Mouse (Mus musculus) gastrocnemius, adult 8-10 months (tissue): ENCODE measurements around the gene Atp2b1. TPM values are rescaled to one million over a fixed set of nuclear protein-coding genes. Genes with fewer than 3 reads are reported as not detected.

ENCODE experiments used
- DNase-seq, 2 experiments: peaks; one replicate each; pipeline ENCODE4 v3.0.0; 2022; ENCODE audit warnings: low spot score in 2 of 2
- total RNA-seq, 4 experiments: library from RNA; stranded (reverse); gene quantifications; 2 replicates each; pipeline ENCODE4 v1.2.4; 2022

The Atp2b1 gene
- total RNA-seq, 4 experiments from 2014 or later, result 61.9 to 75.9 (median 73.7) TPM

- DNase-seq, result no peak
These were observed 115.6 kb downstream of the Atp2b1 start for GRCm38 (mm10) chr10:99029844-99030243.

- no peak for DNase-seq
These were observed 119.9 kb downstream of the Atp2b1 start for GRCm38 (mm10) chr10:99033830-99034828.

GRCm38 (mm10) chr10:99037185-99038065, 123.2 kb downstream of the Atp2b1 start:
- DNase-seq, result no peak

- DNase-seq, result no peak
These were observed 124.7 kb downstream of the Atp2b1 start for GRCm38 (mm10) chr10:99038866-99039265.

GRCm38 (mm10) chr10:99040171-99040570, 126.0 kb downstream of the Atp2b1 start:
- no peak for DNase-seq

- no peak for DNase-seq
These were observed 132.7 kb downstream of the Atp2b1 start for GRCm38 (mm10) chr10:99046756-99047550.

GRCm38 (mm10) chr10:99047551-99047940, 133.3 kb downstream of the Atp2b1 start:
- no peak for DNase-seq

- DNase-seq, result no peak
These were observed 135.9 kb downstream of the Atp2b1 start for GRCm38 (mm10) chr10:99050093-99050492.

- DNase-seq, result no peak
These were observed 138.9 kb downstream of the Atp2b1 start for GRCm38 (mm10) chr10:99053111-99053510.

GRCm38 (mm10) chr10:99060588-99060987, 146.4 kb downstream of the Atp2b1 start:
- DNase-seq, result no peak

GRCm38 (mm10) chr10:99061418-99061817, 147.2 kb downstream of the Atp2b1 start:
- DNase-seq, result no peak

GRCm38 (mm10) chr10:99062546-99062945, 148.3 kb downstream of the Atp2b1 start:
- no peak for DNase-seq

Other genes with a start within 250 kb of the Atp2b1 start
- 1 to 10 TPM; 2.4 to 5.5 (median 3.7) TPM for gene Poc1b, start 192.6 kb downstream of the Atp2b1 start, total RNA-seq
- gene Galnt4, start 193.8 kb downstream of the Atp2b1 start, total RNA-seq, result 1 to 10 TPM in 2 of 4 experiments, under 1 TPM in 2; 0.80 to 1.3 (median 1.1) TPM
- not detected for gene Phxr2, start 211.9 kb downstream of the Atp2b1 start, total RNA-seq